Mouse (Mus musculus) gastrocnemius, postnatal 10 days (tissue): Measurements from ENCODE around the gene Polr3g. TPM values are rescaled to one million over a fixed set of nuclear protein-coding genes. Genes with fewer than 3 reads are reported as not detected.
"Not testable (repeated sequence)": the region's sequence is repeated elsewhere in the genome, so short reads cannot be mapped to it uniquely, and the experiment has no call there.

Source experiments
- DNase-seq: peaks from one replicate; pipeline ENCODE4 v3.0.0; 2021; ENCODE audit warnings: mixed read lengths
- long read RNA-seq, 2 experiments: library from polyadenylated mRNA; stranded (forward); transcript quantifications; one replicate each; pipeline ENCODE4 v2.0.0; 2021
- total RNA-seq, 2 experiments: library from RNA; stranded (reverse); gene quantifications; 2 replicates each; pipeline ENCODE4 v1.2.3; 2021

The Polr3g gene
- 1 to 10 TPM; 1.0 to 1.1 TPM for total RNA-seq
- long read RNA-seq, experiment 1, partial matches to known transcripts = 0 of 1 reads
- long read RNA-seq, experiment 1, other reads (novel, unspliced or antisense) = 1 of 1 reads
- long read RNA-seq, experiment 2 = 0 reads

DNA sequence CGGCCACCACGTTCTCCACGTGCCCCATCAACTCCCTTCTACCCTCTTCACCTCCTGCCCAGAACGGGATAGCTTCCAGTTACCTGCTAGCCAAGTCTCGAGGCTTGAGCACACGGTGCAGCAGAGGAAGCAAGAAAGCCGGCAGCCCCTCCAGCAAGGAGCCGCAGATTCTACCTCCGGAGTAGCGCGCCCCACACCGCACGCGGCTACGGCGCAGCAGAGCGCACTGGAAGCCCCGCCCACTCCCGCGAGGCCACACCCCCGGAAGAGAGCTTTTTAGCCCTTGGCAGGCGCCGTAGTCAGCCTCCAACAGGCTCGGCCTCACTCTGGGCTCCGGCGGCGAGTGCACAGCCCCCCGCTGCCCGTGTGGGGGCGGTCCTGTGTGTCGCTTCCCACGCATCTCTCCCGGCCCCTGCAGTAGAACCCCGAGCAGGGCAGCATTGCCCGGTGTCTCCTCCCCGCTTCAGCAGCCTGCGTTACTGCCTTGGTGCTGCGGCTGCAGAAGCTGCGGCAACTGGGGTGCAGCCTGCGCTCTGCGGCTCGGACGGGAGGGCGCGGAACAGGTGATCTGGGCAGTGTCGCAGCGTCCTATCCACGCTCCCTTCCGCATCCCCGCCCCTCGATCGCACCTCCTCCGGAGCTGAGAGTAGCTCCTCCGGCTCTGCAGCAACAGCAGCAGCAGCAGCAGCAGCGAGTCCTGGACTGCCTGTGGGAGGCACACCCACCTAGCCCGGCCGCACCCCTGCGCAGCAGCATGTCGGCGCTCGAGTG lies at the start of gene Polr3g, which contains the start of gene Mblac2:
TSS of gene Polr3g (minus strand) at position 239 of the 771 bp plus-strand sequence.
TSS of gene Mblac2 (plus strand) at position 567 of the 771 bp plus-strand sequence.
- peak; percentile 96 for DNase-seq

DNA sequence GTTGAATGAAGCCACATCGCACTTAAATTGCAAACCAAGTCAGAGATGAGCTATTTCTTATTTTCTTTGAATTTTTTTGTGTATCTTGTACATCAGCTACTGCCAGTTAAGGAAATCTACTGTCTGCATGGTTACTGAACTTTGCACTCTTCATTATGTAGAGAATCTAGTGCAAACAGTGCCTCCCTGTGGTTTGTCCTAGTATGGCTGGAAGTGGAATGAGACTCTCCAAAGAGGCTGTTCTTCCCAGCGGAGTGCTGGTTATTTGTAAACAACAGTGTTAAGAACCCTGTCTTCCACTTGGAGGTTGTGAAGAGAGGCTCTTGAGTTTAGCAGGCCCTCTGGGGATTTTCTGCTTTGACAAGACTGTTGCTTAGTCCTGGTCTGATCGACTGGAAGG lies 49.6 kb upstream of the Polr3g start:
- peak; percentile 30 for DNase-seq

DNA sequence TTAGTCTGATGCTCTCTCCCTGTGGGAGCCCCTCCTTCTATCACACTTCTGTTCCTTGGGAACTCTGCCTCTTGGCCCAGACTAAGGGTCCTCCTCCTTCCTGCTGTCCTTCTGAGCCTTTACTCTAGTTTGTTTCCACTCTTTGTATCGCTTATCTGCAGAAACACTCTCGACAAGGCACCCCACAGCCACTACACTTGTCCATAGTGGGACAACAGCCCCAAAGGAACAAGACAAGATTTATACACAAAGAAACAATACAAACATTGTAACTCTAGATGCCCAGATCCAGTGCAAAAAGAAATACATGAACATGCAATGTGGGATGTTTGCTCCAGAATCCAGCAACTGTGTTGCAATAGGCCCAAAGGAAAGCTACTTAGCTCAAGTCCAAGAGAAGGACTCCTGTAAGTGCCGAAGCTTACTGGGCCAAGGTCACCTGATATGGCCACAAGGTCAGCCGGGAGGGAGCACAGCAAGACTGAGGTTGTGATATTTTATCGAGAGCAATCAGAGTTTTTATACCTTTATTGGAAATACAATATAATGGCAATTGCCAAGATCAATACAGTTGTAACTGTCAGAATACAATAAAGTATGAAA lies 46.3 kb upstream of the Polr3g start:
- DNase-seq = no peak

DNA sequence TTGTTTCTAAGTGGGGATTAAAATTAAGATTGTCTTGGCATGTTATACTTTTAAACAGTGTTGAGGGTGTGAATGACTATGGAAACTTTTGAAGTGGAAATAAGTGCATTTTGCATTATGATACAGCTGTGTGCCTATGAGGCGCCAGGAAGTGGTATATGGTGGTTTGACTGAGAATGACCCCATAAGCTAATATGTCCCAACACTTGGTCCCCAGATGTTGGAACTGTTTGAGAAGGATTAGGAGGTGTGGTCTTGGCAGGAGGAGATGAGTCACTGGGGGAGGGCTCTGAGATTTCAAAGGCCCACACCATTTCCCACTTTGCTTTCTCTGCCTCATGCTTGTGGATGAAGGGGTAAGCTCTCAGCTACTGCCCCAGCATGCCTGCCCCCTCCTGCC lies 44.5 kb upstream of the Polr3g start:
- no peak for DNase-seq

DNA sequence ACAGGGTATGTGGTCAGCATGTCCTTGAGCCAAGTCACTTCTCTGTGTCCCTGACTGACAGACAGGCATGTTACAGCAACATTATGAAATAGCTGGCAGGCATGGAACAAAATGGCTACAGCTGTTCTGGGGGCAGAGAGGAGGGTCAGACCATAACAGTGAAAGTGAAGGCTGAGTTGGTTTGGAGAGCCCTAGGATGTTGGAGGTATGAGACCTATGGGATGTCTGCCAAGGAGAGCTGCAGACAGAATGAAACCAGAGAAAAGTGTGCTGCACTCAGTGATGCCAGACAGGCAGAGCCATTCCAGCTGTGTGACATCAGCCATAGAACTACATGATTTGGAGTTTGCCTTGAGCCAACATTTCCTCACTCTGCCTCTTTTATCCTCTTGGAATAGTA lies 44.1 kb upstream of the Polr3g start:
- DNase-seq = no peak

DNA sequence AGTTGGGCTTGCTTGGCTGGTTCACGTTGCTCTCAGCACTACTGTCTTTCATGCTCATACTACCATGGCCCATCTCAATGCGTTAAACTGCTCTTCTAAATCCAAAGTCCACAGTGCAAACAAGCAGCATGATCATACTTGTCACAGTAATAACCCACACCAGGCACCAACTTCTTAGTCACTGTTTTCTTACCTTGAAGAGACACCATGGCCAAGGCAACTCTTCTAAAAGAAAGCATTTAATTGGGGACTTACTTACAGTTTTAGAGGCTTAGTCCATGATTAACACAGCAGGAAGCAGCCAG lies 33.2 kb upstream of the Polr3g start:
- no peak for DNase-seq

DNA sequence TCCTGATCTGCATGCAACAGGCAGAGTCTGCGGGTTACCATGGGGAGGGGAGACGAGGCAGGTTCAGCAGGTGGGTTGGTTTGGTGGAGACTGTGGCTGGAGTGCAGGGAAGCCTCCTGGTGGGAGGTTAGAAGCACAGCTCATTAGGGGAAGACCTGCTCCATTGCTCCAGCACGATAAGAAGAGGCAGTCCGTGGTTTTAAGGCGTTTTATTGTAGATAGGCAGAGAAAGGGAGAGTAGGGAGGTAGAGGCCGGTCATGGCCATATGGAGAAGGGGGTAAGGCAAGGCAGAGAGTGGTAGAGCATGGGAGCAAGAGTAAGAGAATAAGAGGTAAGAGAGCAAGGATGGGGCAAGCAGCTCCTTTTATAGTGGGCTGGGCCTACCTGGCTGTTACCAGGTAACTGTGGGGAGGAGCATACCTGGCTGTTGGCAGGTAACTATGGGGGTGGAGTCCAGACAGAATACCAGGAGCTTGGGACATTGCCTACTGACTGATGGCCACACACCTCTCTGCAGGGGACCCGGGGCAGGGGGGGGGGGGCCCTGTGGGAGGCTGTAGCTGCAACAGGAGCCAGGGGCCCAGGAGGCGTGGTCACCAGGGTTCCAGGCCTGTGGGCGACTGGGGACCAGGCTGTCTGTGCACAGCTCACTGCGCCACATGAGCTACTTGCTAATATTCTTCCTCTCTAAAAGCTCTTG lies 32.7 kb upstream of the Polr3g start:
- DNase-seq = no peak

DNA sequence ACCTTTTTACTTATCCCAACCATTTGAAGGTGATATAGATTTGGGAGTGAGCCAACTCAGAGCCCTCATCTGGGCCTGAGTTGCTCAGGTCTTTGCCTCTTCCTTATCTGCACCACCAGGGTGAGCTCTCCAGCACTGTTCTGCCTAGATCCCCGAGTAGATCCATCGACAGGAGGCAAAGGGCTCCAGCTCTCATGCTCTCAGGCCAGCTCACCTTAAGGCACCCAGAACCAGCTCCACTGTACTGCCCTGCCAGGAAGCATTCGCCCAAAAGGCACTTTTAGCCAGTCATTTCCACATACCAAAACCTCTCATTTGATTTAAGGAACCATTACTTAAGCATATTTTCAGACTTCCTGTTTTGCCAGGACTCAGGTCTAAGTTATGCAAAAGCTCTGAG lies 30.1 kb upstream of the Polr3g start:
- no peak for DNase-seq

DNA sequence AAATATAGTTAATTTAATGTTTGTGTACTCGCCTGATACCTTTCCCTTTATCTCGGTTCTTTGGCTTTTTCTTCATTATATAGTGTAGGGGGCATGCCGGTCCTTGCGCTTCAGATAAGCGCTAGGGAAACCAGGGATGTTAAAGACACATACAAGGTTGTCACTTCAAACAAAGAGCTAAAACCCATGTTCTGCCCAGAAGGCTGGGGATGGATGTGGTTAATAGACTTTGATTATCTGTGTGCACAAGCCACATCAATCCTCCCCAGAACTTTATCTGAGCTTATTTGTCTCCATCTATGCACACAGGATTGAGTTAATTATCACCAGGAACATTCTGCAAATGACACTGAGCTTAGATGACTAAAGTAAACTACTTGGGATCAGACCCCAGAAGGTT lies 25.8 kb upstream of the Polr3g start:
- DNase-seq = no peak

DNA sequence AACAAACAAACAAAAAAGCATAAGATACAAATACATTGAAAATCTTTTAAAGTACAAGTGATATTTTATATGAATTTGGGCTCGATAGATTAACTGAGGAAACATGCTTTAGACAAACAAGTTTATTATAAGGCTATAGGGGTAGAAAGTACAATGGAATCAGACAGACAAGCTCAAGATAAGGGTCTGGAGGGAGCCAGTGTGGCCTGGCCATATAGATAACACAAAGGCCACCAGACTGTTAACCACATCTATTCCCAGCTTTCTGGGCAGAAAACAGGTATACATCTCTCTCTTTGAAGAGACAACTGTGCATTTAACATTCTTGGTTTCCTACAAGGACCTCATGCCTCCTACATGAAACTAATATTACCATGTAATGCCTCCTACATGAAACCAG lies 19.5 kb upstream of the Polr3g start:
- no peak for DNase-seq

DNA sequence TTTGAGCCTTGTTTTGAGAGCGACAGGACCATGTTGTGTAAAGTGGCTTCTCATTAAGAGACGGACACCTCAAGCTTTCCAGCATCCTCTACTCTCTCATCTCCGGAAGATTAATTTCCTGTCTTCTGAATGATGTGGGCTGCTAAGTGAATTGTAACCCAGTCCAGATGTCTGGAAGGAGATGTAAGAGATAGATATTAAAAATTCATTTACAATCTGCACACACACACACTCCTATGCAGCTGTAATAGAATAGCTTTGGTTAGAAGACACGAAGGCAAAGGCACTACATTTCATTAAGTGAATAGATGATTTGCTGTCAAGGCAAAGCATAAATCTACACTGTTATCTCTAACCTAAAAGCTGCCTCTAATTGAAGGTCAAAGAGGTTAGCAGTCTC lies 18.3 kb upstream of the Polr3g start:
- DNase-seq = no peak

DNA sequence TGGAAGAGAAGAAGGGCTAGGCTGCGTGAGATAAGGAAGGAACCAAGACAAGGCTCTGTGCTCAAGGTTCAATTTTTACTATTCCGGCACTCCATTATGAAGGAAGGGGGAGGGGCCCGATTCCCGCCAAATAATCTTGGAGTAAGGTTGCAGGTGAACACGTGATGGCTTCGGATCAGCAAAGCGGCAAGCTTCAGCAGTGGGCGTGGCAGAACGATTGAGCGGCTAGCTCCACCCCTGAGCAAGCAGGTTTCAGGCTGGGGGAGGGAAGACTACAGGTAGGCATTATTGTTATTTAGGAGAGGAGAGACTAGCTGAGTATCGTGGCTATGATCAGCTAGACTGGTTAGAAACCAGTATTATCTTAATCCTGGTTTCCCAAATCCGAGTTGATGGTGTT lies 17.3 kb upstream of the Polr3g start:
- DNase-seq = not testable (repeated sequence)

DNA sequence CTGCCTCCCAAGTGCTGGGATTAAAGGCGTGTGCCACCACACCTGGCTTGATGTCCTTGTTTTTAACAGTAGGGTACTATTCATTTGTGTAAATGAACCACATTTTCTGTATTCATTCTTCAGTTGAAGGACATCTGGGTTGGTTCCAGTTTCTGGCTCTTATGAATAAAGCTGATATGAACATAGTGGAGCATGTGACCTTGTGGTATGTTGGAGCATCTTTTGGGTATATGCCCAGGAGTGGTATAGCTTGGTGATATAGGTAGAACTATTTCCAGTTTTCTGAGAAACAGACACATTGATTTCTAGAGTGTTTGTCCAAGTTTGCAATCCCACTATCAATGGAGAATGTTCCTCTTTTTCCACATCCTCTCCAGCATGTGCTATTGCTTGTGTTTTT lies 3.1 kb upstream of the Polr3g start:
- DNase-seq = no peak

DNA sequence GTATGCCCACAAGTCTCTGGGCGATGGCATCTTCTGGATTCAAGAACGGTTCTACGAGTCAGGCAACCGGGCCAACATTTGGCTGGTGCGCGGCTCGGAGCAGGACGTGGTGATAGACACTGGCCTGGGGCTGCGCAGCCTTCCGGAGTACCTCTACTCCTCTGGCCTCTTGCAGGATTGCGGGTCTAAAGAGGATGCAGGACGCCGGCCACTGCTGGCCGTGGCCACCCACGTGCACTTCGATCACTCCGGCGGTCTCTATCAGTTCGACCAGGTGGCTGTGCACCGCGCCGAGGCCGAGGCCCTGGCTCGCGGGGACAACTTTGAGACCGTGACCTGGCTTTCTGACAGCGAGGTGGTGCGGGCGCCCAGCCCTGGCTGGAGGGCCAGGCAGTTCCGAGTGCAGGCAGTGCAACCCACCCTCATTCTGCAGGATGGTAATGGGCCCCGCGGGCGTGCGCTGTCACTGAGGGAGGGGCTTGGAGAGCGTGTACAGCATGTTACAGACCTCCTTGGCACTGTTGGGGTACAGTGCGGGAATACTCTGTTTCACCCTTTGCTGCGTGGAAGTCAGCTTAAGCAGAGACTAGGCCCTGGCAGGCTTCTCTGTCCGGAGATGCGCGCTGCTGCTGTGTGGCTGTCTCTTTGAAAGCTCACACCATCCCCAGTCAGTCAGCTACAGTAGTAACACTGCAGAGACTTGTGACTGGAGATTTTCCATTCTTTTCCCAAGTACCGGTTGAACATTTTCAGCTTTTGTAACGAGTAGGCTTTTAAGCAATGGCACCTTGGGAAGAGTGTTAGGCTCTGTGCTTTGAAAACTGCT lies 946 bp upstream of the Polr3g start:
- peak; percentile 38 for DNase-seq

DNA sequence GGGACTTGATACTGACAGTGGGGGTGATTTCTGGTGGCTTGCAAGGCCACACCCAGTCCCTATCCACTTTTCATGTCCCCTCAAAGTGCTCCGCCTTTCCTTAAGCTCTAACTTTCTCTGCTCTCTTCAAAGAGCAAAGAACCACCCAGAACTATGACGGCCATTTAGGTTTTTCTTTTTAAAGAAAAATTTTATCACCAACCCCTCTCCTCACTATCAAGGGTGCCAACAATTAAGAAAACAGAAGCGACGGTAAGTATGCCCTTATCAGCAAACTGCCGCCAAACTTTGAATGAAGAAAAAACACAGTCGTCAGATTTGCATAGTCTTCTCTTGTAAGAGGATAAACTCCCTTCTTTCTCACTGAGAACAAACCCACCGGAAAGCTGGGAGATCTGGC lies 547 bp downstream of the Polr3g start:
- DNase-seq = no peak

DNA sequence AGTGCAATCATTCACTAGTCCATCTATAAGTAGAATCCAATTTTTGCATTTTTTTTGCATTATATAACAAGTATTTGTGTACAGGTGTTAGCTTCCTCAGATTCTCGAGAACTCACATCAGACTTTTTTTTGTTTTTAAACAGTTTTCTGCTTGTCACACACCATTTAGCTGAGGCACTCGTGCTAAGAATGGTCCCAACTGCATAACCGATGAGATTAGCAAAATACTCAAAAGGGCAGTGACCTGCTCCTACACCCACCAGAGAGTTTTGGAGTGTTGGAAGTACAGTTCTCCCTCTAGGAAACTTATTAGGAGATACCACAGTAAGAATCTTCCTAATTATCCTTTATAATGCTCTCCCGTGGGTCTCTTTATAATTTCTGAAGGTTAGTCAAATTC lies 1.0 kb downstream of the Polr3g start:
- no peak for DNase-seq

DNA sequence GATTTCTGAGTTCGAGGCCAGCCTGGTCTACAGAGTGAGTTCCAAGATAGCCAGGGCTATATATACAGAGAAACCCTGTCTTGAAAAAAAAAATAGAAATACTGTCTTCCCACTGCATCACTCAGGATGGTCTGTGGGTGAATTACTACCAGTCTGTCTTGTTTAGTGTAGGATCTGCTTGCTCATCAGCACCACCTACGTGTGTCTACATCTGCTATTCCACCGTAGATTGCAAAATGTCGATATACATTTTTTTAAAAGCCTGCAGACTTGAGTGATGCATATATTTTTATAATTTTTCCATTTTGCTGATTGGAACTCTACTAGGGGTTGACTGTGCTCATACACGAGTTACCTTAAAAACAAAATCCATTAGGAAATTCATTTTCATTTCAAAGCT lies 4.5 kb downstream of the Polr3g start:
- DNase-seq = no peak

DNA sequence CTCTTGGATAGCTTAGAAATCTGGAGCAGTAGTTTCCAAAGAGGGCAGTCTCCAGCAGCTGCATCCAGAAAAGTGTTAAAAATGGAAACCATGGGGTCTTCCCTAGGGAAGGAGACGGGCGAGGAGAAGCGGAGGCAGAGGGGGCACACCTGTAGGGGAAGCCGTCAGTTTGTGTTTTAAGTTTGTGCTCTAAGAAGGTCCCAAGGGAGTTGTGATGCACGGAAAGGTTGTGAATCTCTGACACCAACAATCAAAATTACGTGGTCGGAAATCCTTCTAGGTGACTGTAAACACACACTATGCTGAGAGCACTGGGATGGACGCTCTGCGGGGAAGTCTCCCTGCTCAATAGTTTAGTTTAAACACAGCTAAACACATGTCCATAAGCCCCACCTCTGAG lies 7.2 kb downstream of the Polr3g start:
- no peak for DNase-seq

DNA sequence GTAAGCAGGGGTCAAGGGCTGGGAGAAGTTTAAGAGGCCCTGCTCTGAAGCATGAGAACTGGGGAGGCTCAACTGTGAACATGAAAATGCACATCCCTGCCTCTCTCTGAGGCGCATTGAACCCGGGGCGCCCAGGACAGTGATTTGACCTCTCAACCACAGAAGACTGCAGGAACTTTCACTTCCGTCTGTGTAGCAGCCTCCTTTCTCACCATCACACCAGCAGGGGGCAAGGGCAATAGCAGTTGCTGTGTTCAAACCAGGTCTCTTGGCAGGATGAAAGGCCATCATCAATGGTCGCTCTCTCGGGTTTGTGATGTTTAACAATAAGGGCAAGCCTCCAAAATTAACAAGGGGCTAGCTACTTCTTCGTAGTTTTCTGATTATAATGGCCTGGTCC lies 7.7 kb downstream of the Polr3g start:
- DNase-seq = no peak

DNA sequence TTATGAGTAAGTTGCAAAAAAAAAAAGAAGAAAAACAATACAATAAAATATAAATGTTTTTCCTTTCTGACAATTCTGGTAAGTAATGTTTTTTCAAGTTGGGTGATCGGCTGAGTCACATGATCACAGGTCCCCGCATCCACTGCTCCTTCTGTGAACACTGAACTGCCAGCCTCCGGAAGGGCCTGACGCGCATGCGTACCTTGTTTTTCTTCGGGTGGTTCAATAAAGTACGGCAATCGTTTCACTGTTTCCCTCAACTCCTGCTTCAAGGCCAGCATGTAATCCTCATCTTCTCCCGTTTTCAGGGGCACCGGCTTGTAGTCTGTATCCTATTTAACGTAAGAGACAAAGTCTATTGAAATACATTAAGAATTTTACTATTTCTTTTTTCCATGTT lies 16.4 kb downstream of the Polr3g start:
- DNase-seq = no peak

DNA sequence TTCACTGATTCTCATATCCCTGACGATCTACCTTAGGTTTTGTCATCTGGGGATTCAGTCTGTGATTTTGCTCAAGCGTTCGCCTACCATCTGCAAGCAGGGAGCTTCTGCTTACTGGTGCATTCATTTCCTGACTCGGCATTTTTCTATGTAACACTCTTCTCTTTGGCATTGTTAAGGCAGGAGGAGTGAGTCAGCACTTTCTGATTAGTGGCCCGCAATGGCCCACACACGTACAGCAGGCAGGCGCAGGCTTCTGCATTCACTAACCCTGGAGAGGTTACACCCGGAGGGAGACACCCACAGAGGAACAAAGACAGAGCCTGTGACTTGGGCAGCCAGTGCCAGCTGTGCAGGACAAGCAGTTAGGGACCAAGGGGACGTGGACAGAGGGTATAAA lies 19.2 kb downstream of the Polr3g start:
- DNase-seq = no peak

DNA sequence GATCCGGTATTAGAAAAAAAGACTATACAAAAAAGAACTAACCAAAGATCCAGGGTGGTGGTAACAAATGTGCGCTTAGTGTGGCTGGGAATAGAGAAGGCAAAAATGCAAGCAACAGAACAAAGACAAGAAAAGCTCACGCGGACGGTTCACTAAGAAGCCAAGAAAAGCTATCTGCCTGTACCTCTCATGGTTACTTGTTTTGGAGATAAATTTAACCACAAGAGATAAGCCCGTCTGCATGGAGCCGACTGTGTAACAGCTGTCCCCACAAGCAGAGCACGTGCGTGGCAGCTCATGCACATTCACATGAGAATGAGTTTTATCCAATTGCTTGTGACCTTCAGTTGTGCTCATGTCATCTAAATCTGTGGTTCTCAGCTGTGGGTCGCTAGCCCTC lies 20.3 kb downstream of the Polr3g start:
- DNase-seq = no peak

DNA sequence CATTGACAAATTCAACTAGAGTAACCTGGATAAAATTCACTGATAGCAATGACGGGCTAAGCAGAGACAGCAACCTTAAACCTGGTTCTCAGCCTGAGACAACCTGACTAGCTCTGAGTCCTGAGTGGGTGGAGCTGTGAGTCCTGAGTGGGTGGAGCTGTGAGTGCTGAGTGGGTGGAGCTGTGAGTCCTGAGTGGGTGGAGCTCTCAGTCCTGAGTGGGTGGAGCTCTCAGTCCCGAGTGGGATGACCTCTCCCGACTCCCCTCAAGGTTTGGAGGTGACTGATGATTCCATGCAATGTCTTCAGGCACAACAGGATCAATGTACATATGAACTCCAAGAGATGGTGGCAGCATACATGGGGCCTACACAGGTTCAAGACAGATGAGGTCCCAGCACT lies 21.2 kb downstream of the Polr3g start:
- DNase-seq = no peak
